ENCODE assay signal across 27 mouse cellular contexts in the genomic region with DNA sequence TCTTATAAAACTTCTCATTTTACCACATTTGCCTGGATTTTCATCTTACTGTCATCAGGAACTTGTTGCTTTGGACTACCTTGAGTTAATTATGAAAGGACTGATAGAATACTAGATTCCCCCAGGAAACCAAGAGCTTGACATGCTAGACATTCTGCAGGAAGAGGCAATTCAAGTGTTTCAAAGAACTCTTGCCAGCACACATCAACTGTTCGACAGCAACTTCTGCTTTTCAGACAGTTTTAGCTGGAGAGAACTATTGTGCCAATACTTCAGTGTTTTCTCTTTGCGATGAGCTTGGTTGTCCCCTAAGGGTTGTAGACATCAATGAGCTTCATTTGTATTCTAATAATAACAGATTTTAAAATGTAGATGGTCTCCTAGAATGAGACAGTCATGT.
"Had no signal": no experiment of that assay in that cellular context is flagged by ENCODE, and none has a peak within 500 bp of the region (broad histone marks: within the 10 kb centered on the region; RNA-seq: fewer than 3 reads in every experiment).

No protein-coding gene starts in this region.

- H3K4me2 ChIP-seq: heart, embryonic 11.5 days; heart, embryonic 13.5 days; heart, embryonic 15.5 days; hindbrain, embryonic 13.5 days; hindbrain, embryonic 15.5 days; intestine, embryonic 15.5 days; limb, embryonic 12.5 days; liver, embryonic 11.5 days; liver, embryonic 13.5 days had no signal

- DNase-seq: gastrocnemius, postnatal 14 days; gastrocnemius, postnatal 36 days; heart, adult 11 months; heart, adult 2 months; heart, postnatal 14 days; heart, postnatal 36 days; kidney, adult 18-20 months; kidney, adult 8-10 months; kidney, postnatal 10 days; kidney, postnatal 25 days; kidney, postnatal 4 days; liver; liver, embryonic 13.5 days had no signal

- H3K36me3 ChIP-seq: heart, embryonic 13.5 days; heart, embryonic 15.5 days; hindbrain, embryonic 10.5 days; hindbrain, embryonic 13.5 days; hindbrain, embryonic 15.5 days; intestine, embryonic 15.5 days; limb, embryonic 10.5 days; limb, embryonic 12.5 days; liver, embryonic 13.5 days had no signal

- H3K27me3 ChIP-seq: heart, embryonic 13.5 days; heart, embryonic 15.5 days; hindbrain, embryonic 13.5 days; hindbrain, embryonic 15.5 days; intestine, embryonic 15.5 days; limb, embryonic 12.5 days; liver, embryonic 13.5 days had no signal

- H3K27ac ChIP-seq: heart, adult 2 months; heart, embryonic 13.5 days; heart, embryonic 15.5 days; hindbrain, embryonic 10.5 days; hindbrain, embryonic 13.5 days; hindbrain, embryonic 15.5 days; intestine, embryonic 15.5 days; layer of hippocampus, adult 2 months; left cerebral cortex, adult 2 months; limb, embryonic 10.5 days; limb, embryonic 12.5 days; liver, embryonic 13.5 days had no signal

- ATAC-seq: inflammation-experienced regulatory T-cells, adult 6 months; intestine, embryonic 15.5 days; intestine, postnatal 0 days had no signal

- H3K4me3 ChIP-seq: heart, adult 2 months; heart, embryonic 13.5 days; heart, embryonic 15.5 days; hindbrain, embryonic 10.5 days; hindbrain, embryonic 13.5 days; hindbrain, embryonic 15.5 days; intestine, embryonic 15.5 days; layer of hippocampus, adult 2 months; left cerebral cortex, adult 2 months; limb, embryonic 10.5 days; limb, embryonic 12.5 days; liver, embryonic 13.5 days had no signal

- H3K9me3 ChIP-seq: heart, embryonic 13.5 days; heart, embryonic 15.5 days; hindbrain, embryonic 10.5 days; hindbrain, embryonic 13.5 days; hindbrain, embryonic 15.5 days; intestine, embryonic 15.5 days; limb, embryonic 10.5 days; limb, embryonic 12.5 days; liver, embryonic 13.5 days had no signal

- H3K9ac ChIP-seq: heart, embryonic 13.5 days; heart, embryonic 15.5 days; hindbrain, embryonic 13.5 days; hindbrain, embryonic 15.5 days; intestine, embryonic 15.5 days; limb, embryonic 12.5 days; liver, embryonic 13.5 days had no signal

- H3K4me1 ChIP-seq: heart, embryonic 13.5 days; heart, embryonic 15.5 days; hindbrain, embryonic 10.5 days; hindbrain, embryonic 13.5 days; hindbrain, embryonic 15.5 days; intestine, embryonic 15.5 days; limb, embryonic 10.5 days; limb, embryonic 12.5 days; liver, embryonic 13.5 days had no signal
